Mouse (Mus musculus) forebrain, embryonic 11.5 days (tissue): ENCODE measurements around the gene Asb7. TPM values are rescaled to one million over a fixed set of nuclear protein-coding genes. Genes with fewer than 3 reads are reported as not detected.

Experiments
- ATAC-seq: fragments of 200-750 bp; cut with Nextera tagmentation; replicated peaks from 2 replicates; pipeline ENCODE4 v1.8.0; 2017; ENCODE audit warnings: moderate TSS enrichment; ENCODE audit not compliant: low FRiP score
- DNase-seq: peaks from one replicate; pipeline ENCODE4 v3.0.0-alpha.2; 2017; ENCODE audit warnings: low spot score
- H3K27ac ChIP-seq: fragments of 300-500 bp; sonication (generic); 2 replicates; pipeline ENCODE4 v1.5.1; 2014; ENCODE audit warnings: low read depth, low read length
- H3K27me3 ChIP-seq: fragments of 300-500 bp; sonication (generic); 2 replicates; pipeline ENCODE4 v1.6.1; 2014; ENCODE audit warnings: mild to moderate bottlenecking, low read length, mixed read lengths; ENCODE audit not compliant: control insufficient read depth, insufficient read depth
- H3K36me3 ChIP-seq: fragments of 300-500 bp; sonication (generic); 2 replicates; pipeline ENCODE4 v1.6.1; 2014; ENCODE audit warnings: mild to moderate bottlenecking, low read length, moderate library complexity, mixed read lengths; ENCODE audit not compliant: control insufficient read depth, insufficient read depth
- H3K4me1 ChIP-seq: fragments of 300-500 bp; sonication (generic); replicated peaks from 2 replicates; pipeline ENCODE4 v1.6.1; 2014; ENCODE audit warnings: low read length, mixed read lengths; ENCODE audit not compliant: control insufficient read depth, insufficient read depth
- H3K4me2 ChIP-seq: fragments of 300-500 bp; sonication (generic); 2 replicates; pipeline ENCODE4 v1.6.1; 2014; ENCODE audit warnings: low read depth, mild to moderate bottlenecking, low read length, moderate library complexity, mixed read lengths; ENCODE audit not compliant: severe bottlenecking
- H3K4me3 ChIP-seq: fragments of 300-500 bp; sonication (generic); 2 replicates; pipeline ENCODE4 v1.5.1; 2014; ENCODE audit warnings: low read depth, low read length
- H3K9ac ChIP-seq: fragments of 300-500 bp; sonication (generic); 2 replicates; pipeline ENCODE4 v1.6.1; 2014; ENCODE audit warnings: low read length
- H3K9me3 ChIP-seq: fragments of 300-500 bp; sonication (generic); 2 replicates; pipeline ENCODE4 v1.6.1; 2016; ENCODE audit warnings: low read length, mixed read lengths; ENCODE audit not compliant: control insufficient read depth
- WGBS: fragments of 180-500 bp; shearing (Covaris S2); extraction: QIAGEN DNeasy Blood & Tissue Kit; methylation state at CpG from one replicate; pipeline ENCODE4 v1.1.7; 2014; 5-methylcytosine and 5-hydroxymethylcytosine counted together
- polyA plus RNA-seq: library from polyadenylated mRNA; unstranded; fragments of >200 nt; fragmentation: Nextera tagmentation; extraction: Ambion mirVana; gene quantifications from 2 replicates; pipeline ENCODE4 v1.2.1, GENCODE M21; 2014

Asb7 gene
- polyA plus RNA-seq, 1 experiment from 2014 or later, result 21.5 TPM

GRCm38 (mm10) chr7:66675800-66676199 lies 13.6 kb downstream of the Asb7 start:
- Histone ChIP-seq H3K9me3 (no peaks in the 10 kb centered on the region), H3K4me3 (no peak overlapping the region), H3K36me3 (peaks cover 11% of the 10 kb centered on the region; the same call in 1 of the 2 replicates), H3K4me1 (no peaks in the 10 kb centered on the region), H3K27ac (no peak overlapping the region), H3K4me2 (no peak overlapping the region), H3K9ac (no peak overlapping the region), H3K27me3 (no peaks in the 10 kb centered on the region)
- DNase-seq, result no peak
- no peak for ATAC-seq
- WGBS, result 87% methylated on average over 2 of the region's 2 CpGs

GRCm38 (mm10) chr7:66667064-66667463 lies 22.3 kb downstream of the Asb7 start:
- DNase-seq (no peak), ATAC-seq (no peak)
- H3K36me3 ChIP-seq, result no peaks in the 10 kb centered on the region; the same call in 1 of the 2 replicates
- no peak overlapping the region for H3K4me2 ChIP-seq
- no peak overlapping the region for H3K9ac ChIP-seq
- H3K4me1 ChIP-seq, result no peaks in the 10 kb centered on the region
- H3K27ac ChIP-seq, result no peak overlapping the region
- no peak overlapping the region for H3K4me3 ChIP-seq
- H3K27me3 ChIP-seq, result no peaks in the 10 kb centered on the region
- H3K9me3 ChIP-seq, result peaks cover 4% of the 10 kb centered on the region; the same call in 1 of the 2 replicates

GRCm38 (mm10) chr7:66663548-66663947 lies 25.8 kb downstream of the Asb7 start:
- ATAC-seq, result no peak
- H3K36me3 ChIP-seq, result 0 out of 2 replicates have a peak, but pooled peaks cover 3% of the 10 kb centered on the region
- WGBS, result 89% methylated on average over 3 of the region's 3 CpGs
- H3K4me3 ChIP-seq, result no peak overlapping the region
- peaks cover 4% of the 10 kb centered on the region; the same call in 1 of the 2 replicates for H3K9me3 ChIP-seq
- H3K27ac ChIP-seq, result no peak overlapping the region
- H3K4me2 ChIP-seq, result no peak overlapping the region
- H3K27me3 ChIP-seq, result no peaks in the 10 kb centered on the region
- no peaks in the 10 kb centered on the region for H3K4me1 ChIP-seq
- no peak for DNase-seq
- H3K9ac ChIP-seq, result no peak overlapping the region

- H3K36me3 ChIP-seq, result 0 out of 2 replicates have a peak, but pooled peaks cover 3% of the 10 kb centered on the region
These were observed 27.8 kb downstream of the Asb7 start for GRCm38 (mm10) chr7:66661572-66661971.

GRCm38 (mm10) chr7:66660972-66661371 lies 28.4 kb downstream of the Asb7 start:
- no peak for DNase-seq
- Histone ChIP-seq H3K4me1 (no peaks in the 10 kb centered on the region), H3K9ac (no peak overlapping the region), H3K27ac (no peak overlapping the region), H3K27me3 (no peaks in the 10 kb centered on the region), H3K9me3 (no peaks in the 10 kb centered on the region), H3K36me3 (0 out of 2 replicates have a peak, but pooled peaks cover 3% of the 10 kb centered on the region), H3K4me3 (no peak overlapping the region), H3K4me2 (no peak overlapping the region)
- ATAC-seq, result no peak
- 86% methylated on average over 8 of the region's 8 CpGs for WGBS

More at GRCm38 (mm10) chr7:66661572-66661971, 27.8 kb downstream of the Asb7 start:
- H3K27ac ChIP-seq, result no peak overlapping the region
- no peaks in the 10 kb centered on the region for H3K9me3 ChIP-seq
- H3K4me1 ChIP-seq, result no peaks in the 10 kb centered on the region
- H3K4me2 ChIP-seq, result peak overlapping the region; percentile 16; the same call in 1 of the 2 replicates
- ATAC-seq (no peak), DNase-seq (peak; percentile 83)
- no peak overlapping the region for H3K4me3 ChIP-seq
- no peak overlapping the region for H3K9ac ChIP-seq
- 23% methylated on average over 8 of the region's 8 CpGs for WGBS
- no peaks in the 10 kb centered on the region for H3K27me3 ChIP-seq

- ATAC-seq, result no peak
- H3K36me3 ChIP-seq, result 0 out of 2 replicates have a peak, but pooled peaks cover 3% of the 10 kb centered on the region
- 79% methylated on average over 7 of the region's 7 CpGs for WGBS
These were observed 29.1 kb downstream of the Asb7 start for GRCm38 (mm10) chr7:66660291-66660690.

GRCm38 (mm10) chr7:66655471-66655870 lies 33.9 kb downstream of the Asb7 start:
- Histone ChIP-seq H3K4me2 (no peak overlapping the region), H3K27ac (no peak overlapping the region), H3K4me1 (no peaks in the 10 kb centered on the region), H3K4me3 (no peak overlapping the region), H3K9ac (no peak overlapping the region), H3K27me3 (no peaks in the 10 kb centered on the region), H3K9me3 (no peaks in the 10 kb centered on the region), H3K36me3 (peaks cover 10% of the 10 kb centered on the region)
- DNase-seq, result no peak
- WGBS, result 90% methylated on average over 9 of the region's 9 CpGs
- no peak for ATAC-seq

More at GRCm38 (mm10) chr7:66660291-66660690, 29.1 kb downstream of the Asb7 start:
- H3K9me3 ChIP-seq, result no peaks in the 10 kb centered on the region
- H3K9ac ChIP-seq, result no peak overlapping the region
- no peak overlapping the region for H3K4me2 ChIP-seq
- no peak overlapping the region for H3K4me3 ChIP-seq
- H3K27ac ChIP-seq, result no peak overlapping the region
- H3K27me3 ChIP-seq, result no peaks in the 10 kb centered on the region
- no peaks in the 10 kb centered on the region for H3K4me1 ChIP-seq
- DNase-seq, result no peak

- Histone ChIP-seq H3K36me3 (peaks cover 7% of the 10 kb centered on the region), H3K4me3 (no peak overlapping the region), H3K27me3 (no peaks in the 10 kb centered on the region), H3K9me3 (no peaks in the 10 kb centered on the region), H3K4me1 (no peaks in the 10 kb centered on the region), H3K4me2 (no peak overlapping the region), H3K9ac (no peak overlapping the region), H3K27ac (no peak overlapping the region)
- 94% methylated on average over 9 of the region's 9 CpGs for WGBS
- DNase-seq, result peak; percentile 14
- ATAC-seq, result no peak
These were observed 35.8 kb downstream of the Asb7 start for GRCm38 (mm10) chr7:66653596-66653995.

- WGBS, result 87% methylated on average over 4 of the region's 4 CpGs
- Histone ChIP-seq H3K36me3 (peaks cover 7% of the 10 kb centered on the region), H3K4me3 (no peak overlapping the region), H3K9me3 (no peaks in the 10 kb centered on the region), H3K9ac (no peak overlapping the region), H3K4me1 (no peaks in the 10 kb centered on the region), H3K27me3 (no peaks in the 10 kb centered on the region), H3K27ac (no peak overlapping the region), H3K4me2 (no peak overlapping the region)
- peak; percentile 27 for DNase-seq
- no peak for ATAC-seq
These were observed 37.2 kb downstream of the Asb7 start for GRCm38 (mm10) chr7:66652216-66652615.
